ENCODE assay signal across 8 mouse cellular contexts in genomic region chr6:128411115-128411514, GRCm38 (mm10). TPM values are rescaled to one million over a fixed set of nuclear protein-coding genes. Genes with fewer than 3 reads are reported as not detected.
DNase-seq lines count a peak whose midpoint lies in the region; ATAC-seq and TF ChIP-seq lines count a peak whose summit lies in the region.
"Had no signal": no experiment of that assay in that cellular context is flagged by ENCODE, and none has a peak within 500 bp of the region (broad histone marks: within the 10 kb centered on the region; RNA-seq: fewer than 3 reads in every experiment).

No protein-coding gene starts in this region.

- no peak overlapping the region for H3K27ac ChIP-seq in left cerebral cortex, adult 2 months

- DNase-seq in T-cell, adult 2 months (ENCODE audit: low spot score) = peak; percentile 53
- peak; percentile 78 to 87 for DNase-seq in cerebellum, adult 18-20 months
- DNase-seq in forelimb bud, embryonic 11.5 days (ENCODE audit: low read depth, low spot score) = peak; percentile 74
- DNase-seq in left cerebral cortex, adult 2 months (ENCODE audit: extremely low spot score in 1 of 2, low spot score in 2 of 2) = peak; percentile 78 to 89
- DNase-seq in right cerebral cortex, postnatal 25 days = peak; percentile 73

- peak; percentile 76 for ATAC-seq in inflammation-experienced regulatory T-cells, adult 6 months
- peak; percentile 81 for ATAC-seq in megakaryocyte-erythroid progenitor cell, adult 5-6 weeks (replicated peaks; ENCODE audit: low FRiP score, low TSS enrichment, poor library complexity, severe bottlenecking)

- no peak overlapping the region for H3K4me3 ChIP-seq in left cerebral cortex, adult 2 months
- H3K4me3 ChIP-seq: megakaryocyte, embryonic 14.5 days had no signal

- peak; percentile 98 for TF ChIP-seq CTCF in left cerebral cortex, adult 2 months (IDR thresholded peaks at IDR 0.05)

- intact Hi-C loops in left cerebral cortex, adult 2 months (cut with DNase I) = loop anchor here (2.0 to 5.0 kb wide), 3 partner anchors 49 to 176 kb away; partner anchors contain the start of genes Foxm1 and Rhno1

RNA-seq across cellular contexts. Expression of gene Nrip2, which starts 12.0 kb away (rescaled TPM):
- polyA plus RNA-seq in inflammation-experienced regulatory T-cells, adult 6 months (2017; shearing (Covaris generic)) = 1 to 10 TPM; 2.4 to 7.5 (median 4.2) TPM
- 10 to 100 TPM; 12.7 to 13.7 TPM for total RNA-seq in left cerebral cortex, adult 2 months (2021)
- not detected in 2 replicates for total RNA-seq in megakaryocyte-erythroid progenitor cell, adult 5-6 weeks (2014; fragmentation: Nextera tagmentation)
- not detected in 2 replicates for total RNA-seq in megakaryocyte-erythroid progenitor cell, adult 5-6 weeks (2017)

RNA-seq across cellular contexts. Expression of gene Itfg2, which starts 13.6 kb away (rescaled TPM):
- polyA plus RNA-seq in inflammation-experienced regulatory T-cells, adult 6 months (2017; shearing (Covaris generic)) = 10 to 100 TPM; 15.7 to 21.1 (median 19.7) TPM
- 10 to 100 TPM; 34.8 to 36.0 TPM for total RNA-seq in left cerebral cortex, adult 2 months (2021)
- 39.1 and 52.6 TPM in 2 replicates for total RNA-seq in megakaryocyte-erythroid progenitor cell, adult 5-6 weeks (2014; fragmentation: Nextera tagmentation)
- 19.3 and 24.7 TPM in 2 replicates for total RNA-seq in megakaryocyte-erythroid progenitor cell, adult 5-6 weeks (2017)

RNA-seq across cellular contexts. Expression of gene Fkbp4, which starts 27.4 kb away (rescaled TPM):
- 10 to 100 TPM; 52.8 to 67.1 (median 65.9) TPM for polyA plus RNA-seq in inflammation-experienced regulatory T-cells, adult 6 months (2017; shearing (Covaris generic))
- total RNA-seq in left cerebral cortex, adult 2 months (2021) = 100 to 1,000 TPM; 118 TPM
- 234 and 279 TPM in 2 replicates for total RNA-seq in megakaryocyte-erythroid progenitor cell, adult 5-6 weeks (2014; fragmentation: Nextera tagmentation)
- total RNA-seq in megakaryocyte-erythroid progenitor cell, adult 5-6 weeks (2017) = 419 and 525 TPM in 2 replicates

RNA-seq across cellular contexts. Expression of gene Gm44596, which starts 35.8 kb away (rescaled TPM):
- polyA plus RNA-seq in inflammation-experienced regulatory T-cells, adult 6 months (2017; shearing (Covaris generic)) = not detected
- not detected for total RNA-seq in left cerebral cortex, adult 2 months (2021)
- total RNA-seq in megakaryocyte-erythroid progenitor cell, adult 5-6 weeks (2014; fragmentation: Nextera tagmentation) = not detected in 2 replicates
- total RNA-seq in megakaryocyte-erythroid progenitor cell, adult 5-6 weeks (2017) = not detected in 2 replicates

RNA-seq across cellular contexts. Expression of gene Tex52, which starts 35.9 kb away (rescaled TPM):
- under 1 TPM in 1 of 3 experiments, not detected in 2; 0.30 TPM for polyA plus RNA-seq in inflammation-experienced regulatory T-cells, adult 6 months (2017; shearing (Covaris generic))
- total RNA-seq in left cerebral cortex, adult 2 months (2021) = 1 to 10 TPM in 1 of 2 experiments, under 1 TPM in 1; 0.79 to 1.1 TPM
- 0.87 TPM in 1 of 2 replicates, not detected in the other for total RNA-seq in megakaryocyte-erythroid progenitor cell, adult 5-6 weeks (2014; fragmentation: Nextera tagmentation)
- 1.3 TPM in 1 of 2 replicates, not detected in the other for total RNA-seq in megakaryocyte-erythroid progenitor cell, adult 5-6 weeks (2017)

Comparison
In these comparisons a context has a peak if more than half of its experiments do, and no peak if none do; other contexts are left out.
1. RNA of gene Nrip2, which starts 12.0 kb away (total RNA-seq): 12.7 to 13.7 TPM in left cerebral cortex, adult 2 months; not detected in megakaryocyte-erythroid progenitor cell, adult 5-6 weeks; every median in the first group is over 10 times any median in the second.
2. Peak in every context shown above with its lines, with median percentiles within 50 percentile points of each other: DNase-seq.